Mouse (Mus musculus) pancreas, adult 10 weeks (tissue): Measurements from ENCODE around the gene Fbxw19. TPM values are rescaled to one million over a fixed set of nuclear protein-coding genes. Genes with fewer than 3 reads are reported as not detected.

Experiments
- polyA plus RNA-seq: library from polyadenylated mRNA; stranded (reverse); fragments of 350-450 nt; fragmentation: Illumina TruSeq; extraction: RNeasy Lipid Tissue Mini Kit (QIAGEN cat#74804); gene quantifications from one replicate; pipeline ENCODE4 v1.2.3, GENCODE M21; 2015; ENCODE audit warnings: low read depth, low replicate concordance; ENCODE audit not compliant: insufficient read depth

The Fbxw19 gene
- not detected for polyA plus RNA-seq

GRCm38 (mm10) chr9:109495775-109496174 is at the start of gene Fbxw19:
Gene Fbxw19 (minus strand): TSS chr9:109495875.

DNA sequence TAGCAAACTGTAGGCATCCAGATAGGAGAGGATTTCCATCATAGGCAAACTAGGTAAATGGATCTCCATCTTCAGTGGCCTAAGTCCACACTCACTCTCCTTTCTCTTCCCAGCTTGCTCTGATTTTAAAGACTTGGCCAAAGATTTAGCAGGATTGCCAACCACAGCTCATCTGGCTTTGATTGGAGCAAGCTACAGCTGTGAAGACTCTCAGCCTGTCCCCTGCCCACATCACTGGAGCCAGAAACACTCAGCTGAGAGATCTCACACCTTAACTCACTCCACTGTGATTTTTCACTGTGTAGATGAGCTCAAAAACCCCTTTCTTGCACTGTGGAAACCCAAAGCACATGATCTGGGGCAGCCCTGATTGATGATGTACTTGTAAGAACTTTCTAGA is 46.6 kb downstream of the Fbxw19 start, which contains the start of gene Fbxw16:
Gene Fbxw16 (minus strand): TSS at position 101 of the 400 bp plus-strand sequence.

Other genes with a start within 250 kb of the Fbxw19 start
- not detected for gene Fbxw14, start 208.2 kb downstream of the Fbxw19 start, polyA plus RNA-seq
- not detected for gene Fbxw28, start 156.2 kb downstream of the Fbxw19 start, polyA plus RNA-seq
- not detected for gene Fbxw22, start 91.6 kb downstream of the Fbxw19 start, polyA plus RNA-seq
- gene Fbxw16, start 46.7 kb downstream of the Fbxw19 start, polyA plus RNA-seq = not detected
- not detected for gene Fbxw15, start 72.4 kb upstream of the Fbxw19 start, polyA plus RNA-seq
- gene Fbxw24, start 130.2 kb upstream of the Fbxw19 start, polyA plus RNA-seq = not detected
- not detected for gene Fbxw25, start 168.8 kb upstream of the Fbxw19 start, polyA plus RNA-seq
- not detected for gene Fbxw18, start 206.8 kb upstream of the Fbxw19 start, polyA plus RNA-seq